Mouse (Mus musculus) MEL (cell line): ENCODE measurements around the gene Ust. TPM values are rescaled to one million over a fixed set of nuclear protein-coding genes. Genes with fewer than 3 reads are reported as not detected.

ENCODE experiments used
- DNase-seq: peaks from one replicate; pipeline ENCODE4 v3.0.0; 2011; ENCODE audit warnings: low read depth, low spot score
- H3K27ac ChIP-seq: 2 replicates; pipeline ENCODE4 v1.5.1; 2012; ENCODE audit warnings: low read depth, mild to moderate bottlenecking, control low read depth, low read length, moderate library complexity; ENCODE audit not compliant: control insufficient read depth
- H3K27me3 ChIP-seq, 2 experiments: fragments of 150-350 bp in 1 of 2; sonication (generic) in 1 of 2; 2 replicates each; pipeline ENCODE4 v1.6.1; 2012; ENCODE audit warnings: low read length in 2 of 2, mild to moderate bottlenecking in 2 of 2, improper control_type of control experiment in 1 of 2, moderate library complexity in 1 of 2; ENCODE audit not compliant: insufficient read depth in 2 of 2, control insufficient read depth in 1 of 2
- H3K36me3 ChIP-seq, 2 experiments: 2 replicates each; pipeline ENCODE4 v1.6.1; 2012 to 2014; ENCODE audit warnings: low read length in 2 of 2, improper control_type of control experiment in 1 of 2, inconsistent platforms in 1 of 2, mild to moderate bottlenecking in 1 of 2; ENCODE audit not compliant: insufficient read depth in 2 of 2, control insufficient read depth in 1 of 2
- H3K4me1 ChIP-seq, 2 experiments: fragments of 150-350 bp in 1 of 2; sonication (generic) in 1 of 2; 2 replicates each; pipeline ENCODE4 v1.6.1; 2012; ENCODE audit warnings: low read length in 2 of 2, improper control_type of control experiment in 1 of 2, mild to moderate bottlenecking in 1 of 2; ENCODE audit not compliant: insufficient read depth in 2 of 2, control insufficient read depth in 1 of 2
- H3K4me3 ChIP-seq, 2 experiments: fragments of 150-350 bp in 1 of 2; sonication (generic) in 1 of 2; 2 replicates each; pipeline ENCODE4 v1.5.1; 2012; ENCODE audit warnings: low read depth in 2 of 2, low read length in 2 of 2, mild to moderate bottlenecking in 2 of 2, moderate library complexity in 2 of 2, control low read depth in 1 of 2, improper control_type of control experiment in 1 of 2; ENCODE audit not compliant: control insufficient read depth in 1 of 2, insufficient read depth in 1 of 2
- H3K79me2 ChIP-seq: 2 replicates; pipeline ENCODE4 v1.6.1; 2012; ENCODE audit warnings: mild to moderate bottlenecking, low read length, moderate library complexity; ENCODE audit not compliant: control insufficient read depth, poor library complexity, insufficient read depth
- H3K9ac ChIP-seq: 2 replicates; pipeline ENCODE4 v1.6.1; 2012; ENCODE audit warnings: low read depth, mild to moderate bottlenecking, control low read depth, low read length, moderate library complexity; ENCODE audit not compliant: control insufficient read depth, poor library complexity, severe bottlenecking
- H3K9me3 ChIP-seq: fragments of 150-350 bp; sonication (generic); replicated peaks from 2 replicates; pipeline ENCODE4 v1.6.1; 2012; ENCODE audit warnings: mild to moderate bottlenecking, low read length, improper control_type of control experiment, moderate library complexity; ENCODE audit not compliant: insufficient read depth
- CHD1 ChIP-seq: IDR thresholded peaks from 2 replicates; pipeline ENCODE4 v1.6.1; 2012; ENCODE audit warnings: low read depth, mild to moderate bottlenecking, inconsistent platforms, low read length, improper control_type of control experiment
- CHD2 ChIP-seq: IDR thresholded peaks from 2 replicates; pipeline ENCODE4 v1.6.1; 2011; ENCODE audit warnings: low read length, improper control_type of control experiment
- CTCF ChIP-seq, 3 experiments: IDR thresholded peaks in 2 of 3; conservative IDR thresholded peaks in 1 of 3; 2 replicates each; pipeline ENCODE4 v1.5.1; 2011 to 2012; ENCODE audit warnings: low read length in 3 of 3, low read depth in 2 of 3, mild to moderate bottlenecking in 2 of 3, improper control_type of control experiment in 1 of 3, inconsistent platforms in 1 of 3, mixed read lengths in 1 of 3, moderate library complexity in 1 of 3; ENCODE audit not compliant: control insufficient read depth in 1 of 3, insufficient read depth in 1 of 3, poor library complexity in 1 of 3, severe bottlenecking in 1 of 3
- E2F4 ChIP-seq: IDR thresholded peaks from 2 replicates; pipeline ENCODE4 v1.6.1; 2011; ENCODE audit warnings: low read depth, low read length, improper control_type of control experiment, borderline replicate concordance
- ELF1 ChIP-seq: IDR thresholded peaks from 2 replicates; pipeline ENCODE4 v1.6.1; 2014; ENCODE audit warnings: low read depth, mild to moderate bottlenecking, inconsistent platforms, low read length, improper control_type of control experiment, moderate library complexity
- EP300 ChIP-seq, 2 experiments: IDR thresholded peaks; 2 replicates each; pipeline ENCODE4 v1.6.1; 2011; ENCODE audit warnings: improper control_type of control experiment in 2 of 2, low read length in 2 of 2, low read depth in 1 of 2, mild to moderate bottlenecking in 1 of 2
- ETS1 ChIP-seq: IDR thresholded peaks from 2 replicates; pipeline ENCODE4 v1.6.1; 2012; ENCODE audit warnings: low read depth, mild to moderate bottlenecking, inconsistent platforms, low read length, improper control_type of control experiment, moderate library complexity
- JUND ChIP-seq: IDR thresholded peaks from 2 replicates; pipeline ENCODE4 v1.6.1; 2011; ENCODE audit warnings: low read depth, mild to moderate bottlenecking, improper control_type of control experiment, low read length
- MAX ChIP-seq: IDR thresholded peaks from 2 replicates; pipeline ENCODE4 v1.6.1; 2011; ENCODE audit warnings: low read length, improper control_type of control experiment
- MAZ ChIP-seq: IDR thresholded peaks from 2 replicates; pipeline ENCODE4 v1.6.1; 2012; ENCODE audit warnings: low read depth, mild to moderate bottlenecking, inconsistent platforms, low read length, improper control_type of control experiment
- MEF2A ChIP-seq: IDR thresholded peaks from 2 replicates; pipeline ENCODE4 v1.6.1; 2014; ENCODE audit warnings: low read depth, mild to moderate bottlenecking, inconsistent platforms, low read length, improper control_type of control experiment; ENCODE audit not compliant: poor library complexity, insufficient replicate concordance, severe bottlenecking; ENCODE audit errors: extremely low read depth
- MYB ChIP-seq: IDR thresholded peaks from 2 replicates; pipeline ENCODE4 v1.6.1; 2011; ENCODE audit warnings: mild to moderate bottlenecking, low read depth, low read length, improper control_type of control experiment
- NELFE ChIP-seq: IDR thresholded peaks from 2 replicates; pipeline ENCODE4 v1.6.1; 2011; ENCODE audit warnings: low read depth, low read length, improper control_type of control experiment
- NRF1 ChIP-seq: IDR thresholded peaks from 2 replicates; pipeline ENCODE4 v1.6.1; 2014; ENCODE audit warnings: low read depth, mild to moderate bottlenecking, inconsistent platforms, low read length, improper control_type of control experiment, moderate library complexity; ENCODE audit not compliant: poor library complexity, insufficient read depth, severe bottlenecking
- POLR2AphosphoS2 ChIP-seq: IDR thresholded peaks from 2 replicates; pipeline ENCODE4 v1.6.1; 2011; ENCODE audit warnings: low read length, improper control_type of control experiment
- RAD21 ChIP-seq: IDR thresholded peaks from 2 replicates; pipeline ENCODE4 v1.6.1; 2011; ENCODE audit warnings: mild to moderate bottlenecking, low read depth, low read length, improper control_type of control experiment
- SIN3A ChIP-seq: IDR thresholded peaks from 2 replicates; pipeline ENCODE4 v1.6.1; 2012; ENCODE audit warnings: low read length, improper control_type of control experiment, inconsistent platforms
- TCF12 ChIP-seq: IDR thresholded peaks from 2 replicates; pipeline ENCODE4 v1.6.1; 2014; ENCODE audit warnings: low read depth, mild to moderate bottlenecking, inconsistent platforms, low read length, improper control_type of control experiment, moderate library complexity
- UBTF ChIP-seq: IDR thresholded peaks from 2 replicates; pipeline ENCODE4 v1.6.1; 2012; ENCODE audit warnings: low read depth, mild to moderate bottlenecking, inconsistent platforms, low read length, improper control_type of control experiment, moderate library complexity, borderline replicate concordance; ENCODE audit not compliant: insufficient read depth
- ZC3H11A ChIP-seq: IDR thresholded peaks from 2 replicates; pipeline ENCODE4 v1.6.1; 2012; ENCODE audit warnings: low read depth, mild to moderate bottlenecking, inconsistent platforms, low read length, improper control_type of control experiment
- ZKSCAN1 ChIP-seq: IDR thresholded peaks from 2 replicates; pipeline ENCODE4 v1.6.1; 2012; ENCODE audit warnings: low read depth, mild to moderate bottlenecking, inconsistent platforms, low read length, improper control_type of control experiment, moderate library complexity
- ZMIZ1 ChIP-seq: IDR thresholded peaks from 2 replicates; pipeline ENCODE4 v1.6.1; 2012; ENCODE audit warnings: low read depth, mild to moderate bottlenecking, inconsistent platforms, low read length, improper control_type of control experiment, moderate library complexity
- polyA plus RNA-seq, 2 experiments: library from polyadenylated mRNA; stranded (reverse) in 1 of 2; unstranded in 1 of 2; fragments of >175 nt in 1 of 2; fragments of >200 nt in 1 of 2; gene quantifications; 2 replicates each; pipeline versions ENCODE4 v1.2.1 to v1.2.4; 2012; ENCODE audit warnings: low replicate concordance in 2 of 2, low read depth in 1 of 2; ENCODE audit not compliant: insufficient read length in 2 of 2, insufficient read depth in 1 of 2, missing spikeins in 1 of 2
- total RNA-seq: library from RNA; depleted of rRNA; stranded (reverse); fragments of 300-350 nt; gene quantifications from 2 replicates; pipeline ENCODE4 v1.2.3, GENCODE M21; 2012

Ust gene
- total and polyA plus RNA-seq, 3 experiments: not detected

DNA sequence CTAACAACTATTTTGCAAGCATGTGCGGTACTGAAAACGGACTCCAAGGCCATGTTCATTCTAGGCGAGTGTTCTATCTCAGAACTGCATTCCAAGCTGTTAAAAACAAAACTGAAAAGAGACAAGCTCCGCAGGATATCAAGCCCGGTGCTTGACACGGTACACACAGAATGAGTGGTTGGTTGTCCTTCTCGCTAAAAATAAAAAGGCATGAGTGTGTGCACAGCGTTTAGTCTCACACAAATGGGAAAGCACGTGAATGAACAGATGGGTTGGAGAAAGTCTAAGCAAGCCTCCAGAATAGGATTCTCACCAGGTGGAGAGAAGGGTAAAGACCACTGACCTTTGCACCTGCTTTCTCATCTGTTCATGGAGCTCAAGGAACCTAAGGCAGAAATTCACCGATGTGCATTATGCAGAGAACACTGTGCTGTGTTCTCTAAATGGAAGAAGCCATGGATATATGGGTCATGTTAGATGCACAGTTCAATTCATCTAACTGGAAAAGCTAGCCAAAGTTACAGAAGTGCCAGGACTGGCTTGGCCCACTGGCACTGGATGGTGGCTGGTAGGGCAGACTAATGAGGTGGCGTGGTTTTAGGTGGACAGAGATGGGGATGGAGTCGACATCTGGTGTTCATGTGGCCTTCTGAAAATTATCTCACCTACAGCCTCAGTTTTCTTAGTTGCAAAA lies 90.8 kb downstream of the Ust start:
- Histone ChIP-seq H3K27ac (no peak overlapping the region), H3K27me3 (no peaks in the 10 kb centered on the region; a peak in 1 of 4 replicates), H3K9me3 (no peaks in the 10 kb centered on the region), H3K4me1 (no peaks in the 10 kb centered on the region), H3K4me3 (no peak overlapping the region), H3K79me2 (no peaks in the 10 kb centered on the region), H3K9ac (no peak overlapping the region), H3K36me3 (no peaks in the 10 kb centered on the region)
- no peak for TF ChIP-seq E2F4
- no peak for TF ChIP-seq JUND
- TF ChIP-seq ZC3H11A: no peak
- TF ChIP-seq NRF1: no peak
- no peak for TF ChIP-seq MAX
- no peak for TF ChIP-seq CHD2
- no peak for TF ChIP-seq CTCF (IDR thresholded peaks at IDR 0.05 in 2 of 3, conservative IDR thresholded peaks at IDR 0.05 in 1 of 3; ENCODE audit: control insufficient read depth in 1 of 3, insufficient read depth in 1 of 3, low read depth in 2 of 3, low read length in 3 of 3, poor library complexity in 1 of 3, severe bottlenecking in 1 of 3)
- no peak for TF ChIP-seq ETS1
- DNase-seq: no peak

DNA sequence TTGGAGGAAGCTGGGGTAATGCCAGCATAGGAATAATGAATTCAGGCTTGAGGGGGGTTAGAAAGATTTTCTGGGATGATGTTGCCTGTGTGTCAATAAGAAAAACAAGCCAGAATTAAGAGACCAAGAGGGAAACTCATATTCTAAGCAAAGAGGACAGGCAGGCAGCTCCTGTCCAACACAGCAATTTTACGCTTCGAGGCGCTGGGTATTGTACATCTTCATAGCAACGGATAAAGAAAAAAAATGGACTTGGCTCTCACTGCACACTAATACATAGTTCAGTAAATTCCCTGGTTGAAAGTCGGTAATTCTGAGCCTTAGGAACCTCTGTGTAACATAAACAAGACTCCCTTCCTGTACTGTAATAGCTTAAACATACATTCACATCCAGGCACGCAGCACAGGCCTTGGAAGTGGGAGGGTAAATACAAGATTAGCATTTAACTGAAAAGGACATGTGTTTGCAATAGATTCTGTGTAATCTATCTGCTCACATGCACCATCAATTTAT lies 99.1 kb downstream of the Ust start:
- TF ChIP-seq NELFE (no peak), RAD21 (no peak), MYB (no peak), JUND (no peak)
- H3K4me3 ChIP-seq: no peak overlapping the region
- no peaks in the 10 kb centered on the region for H3K36me3 ChIP-seq
- H3K27ac ChIP-seq: no peak overlapping the region
- DNase-seq: no peak
- no peaks in the 10 kb centered on the region for H3K4me1 ChIP-seq
- no peaks in the 10 kb centered on the region for H3K79me2 ChIP-seq
- no peak overlapping the region for H3K9ac ChIP-seq
- H3K27me3 ChIP-seq: no peaks in the 10 kb centered on the region
- no peaks in the 10 kb centered on the region for H3K9me3 ChIP-seq

DNA sequence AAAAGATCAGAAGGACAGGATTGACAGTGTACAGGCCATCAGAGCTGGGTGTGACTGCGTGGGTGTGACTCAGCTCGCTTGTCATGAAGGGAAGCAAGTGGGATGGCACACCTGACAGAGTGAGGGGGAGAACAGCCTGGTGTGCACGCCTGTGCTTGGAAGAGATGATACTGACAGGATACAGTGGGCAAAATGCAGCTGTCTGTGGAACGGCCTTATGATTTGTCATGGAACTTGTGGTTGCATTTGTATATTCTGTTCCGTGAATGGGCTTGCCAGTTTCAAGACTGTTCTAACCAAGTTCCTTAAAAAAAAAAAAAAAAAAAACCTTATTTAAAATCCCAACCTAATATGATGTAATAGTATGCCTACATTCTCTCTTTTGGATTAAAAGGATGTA lies 103.2 kb downstream of the Ust start:
- Histone ChIP-seq H3K36me3 (no peaks in the 10 kb centered on the region), H3K9ac (no peak overlapping the region), H3K4me1 (no peaks in the 10 kb centered on the region), H3K4me3 (no peak overlapping the region), H3K27me3 (no peaks in the 10 kb centered on the region), H3K27ac (no peak overlapping the region), H3K9me3 (no peaks in the 10 kb centered on the region), H3K79me2 (no peaks in the 10 kb centered on the region)
- TF ChIP-seq ZKSCAN1 (no peak), RAD21 (no peak), NELFE (no peak), MAX (no peak), E2F4 (no peak), TCF12 (no peak), POLR2AphosphoS2 (no peak), EP300 (IDR thresholded peaks at IDR 0.05; ENCODE audit: low read depth in 1 of 2, low read length in 2 of 2) (no peak), MAZ (no peak), JUND (no peak), SIN3A (no peak), CTCF (IDR thresholded peaks at IDR 0.05 in 2 of 3, conservative IDR thresholded peaks at IDR 0.05 in 1 of 3; ENCODE audit: control insufficient read depth in 1 of 3, insufficient read depth in 1 of 3, low read depth in 2 of 3, low read length in 3 of 3, poor library complexity in 1 of 3, severe bottlenecking in 1 of 3) (no peak), ZMIZ1 (no peak), CHD1 (no peak), NRF1 (no peak), UBTF (no peak), CHD2 (no peak), MEF2A (no peak), ELF1 (no peak)
- no peak for DNase-seq
